Mouse (Mus musculus) testis, adult 2 months (tissue): ENCODE measurements at regions not wholly inside any gene's neighbourhood (a gene's known extent, or its start where the extent isn't known, plus 50 kb on each side); places are given as distances from the start of the nearest gene placed in this dataset.

ENCODE experiments used
- H3K27ac ChIP-seq: fragments of 200-500 bp; 2 replicates; pipeline ENCODE4 v1.5.1; 2012; ENCODE audit warnings: low read depth, low read length; ENCODE audit not compliant: control insufficient read depth, insufficient read depth
- H3K27me3 ChIP-seq: fragments of 200-500 bp; 2 replicates; pipeline ENCODE4 v1.6.1; 2012; ENCODE audit warnings: mild to moderate bottlenecking, low read length, moderate library complexity; ENCODE audit not compliant: control insufficient read depth, insufficient read depth
- H3K36me3 ChIP-seq: fragments of 200-500 bp; 2 replicates; pipeline ENCODE4 v1.6.1; 2012; ENCODE audit warnings: mild to moderate bottlenecking, low read length; ENCODE audit not compliant: control insufficient read depth, insufficient read depth
- H3K4me1 ChIP-seq: fragments of 200-500 bp; 2 replicates; pipeline ENCODE4 v1.6.1; 2012; ENCODE audit warnings: low read length; ENCODE audit not compliant: control insufficient read depth, insufficient read depth
- H3K4me3 ChIP-seq: fragments of 200-500 bp; 2 replicates; pipeline ENCODE4 v1.5.1; 2012; ENCODE audit warnings: low read depth, mild to moderate bottlenecking, low read length, moderate library complexity, mixed read lengths; ENCODE audit not compliant: control insufficient read depth
- CTCF ChIP-seq: fragments of 200-500 bp; IDR thresholded peaks from 2 replicates; pipeline ENCODE4 v1.5.1; 2012; ENCODE audit warnings: low read depth, mild to moderate bottlenecking, inconsistent platforms, low read length, moderate library complexity; ENCODE audit not compliant: control insufficient read depth, insufficient read depth, insufficient replicate concordance
- POLR2A ChIP-seq: fragments of 200-500 bp; IDR thresholded peaks from 2 replicates; pipeline ENCODE4 v1.6.1; 2012; ENCODE audit warnings: low read depth, mild to moderate bottlenecking, inconsistent platforms, low read length, moderate library complexity; ENCODE audit not compliant: control insufficient read depth

- Histone ChIP-seq H3K27me3 (no peaks in the 10 kb centered on the region), H3K4me1 (no peaks in the 10 kb centered on the region), H3K27ac (no peak overlapping the region), H3K36me3 (no peaks in the 10 kb centered on the region), H3K4me3 (no peak overlapping the region)
- TF ChIP-seq POLR2A (no peak), CTCF (no peak)
These were observed 516.7 kb upstream of the Mgmt start for GRCm38 (mm10) chr7:136377742-136378141.

GRCm38 (mm10) chr7:136378321-136378720 lies 516.1 kb upstream of the Mgmt start:
- H3K4me1 ChIP-seq, result no peaks in the 10 kb centered on the region
- no peak overlapping the region for H3K4me3 ChIP-seq
- H3K27ac ChIP-seq, result no peak overlapping the region
- TF ChIP-seq CTCF (no peak), POLR2A (no peak)
- no peaks in the 10 kb centered on the region for H3K36me3 ChIP-seq
- no peaks in the 10 kb centered on the region for H3K27me3 ChIP-seq

GRCm38 (mm10) chr7:136379319-136379718 lies 515.1 kb upstream of the Mgmt start:
- no peak overlapping the region for H3K4me3 ChIP-seq
- no peaks in the 10 kb centered on the region for H3K27me3 ChIP-seq
- no peak for TF ChIP-seq POLR2A
- TF ChIP-seq CTCF, result no peak
- H3K36me3 ChIP-seq, result no peaks in the 10 kb centered on the region
- H3K27ac ChIP-seq, result no peak overlapping the region
- no peaks in the 10 kb centered on the region for H3K4me1 ChIP-seq

DNA sequence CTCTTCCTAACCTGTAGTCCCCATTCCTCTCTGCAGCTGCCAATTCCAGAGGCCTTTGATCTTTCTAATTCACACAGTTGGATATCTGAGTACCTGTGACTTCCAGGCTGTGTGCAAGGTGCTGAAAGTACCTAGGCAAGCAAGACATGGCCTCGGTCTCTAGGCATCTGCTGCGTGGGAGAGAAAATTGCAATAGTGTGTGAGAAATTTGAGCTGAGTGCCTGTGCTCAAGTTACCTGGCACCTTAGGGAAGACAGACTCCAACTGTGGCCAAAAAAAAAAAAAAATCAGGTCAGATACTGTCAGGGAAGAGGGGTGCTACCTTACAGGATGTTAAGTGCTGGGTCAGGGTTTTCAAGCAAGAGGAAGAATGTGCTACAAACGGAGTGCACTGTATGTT lies 514.7 kb upstream of the Mgmt start:
- Histone ChIP-seq H3K36me3 (no peaks in the 10 kb centered on the region), H3K27ac (no peak overlapping the region), H3K4me1 (no peaks in the 10 kb centered on the region), H3K27me3 (no peaks in the 10 kb centered on the region), H3K4me3 (no peak overlapping the region)
- TF ChIP-seq POLR2A, result no peak
- no peak for TF ChIP-seq CTCF

GRCm38 (mm10) chr7:136383296-136383695 lies 511.1 kb upstream of the Mgmt start:
- H3K4me1 ChIP-seq, result no peaks in the 10 kb centered on the region

DNA sequence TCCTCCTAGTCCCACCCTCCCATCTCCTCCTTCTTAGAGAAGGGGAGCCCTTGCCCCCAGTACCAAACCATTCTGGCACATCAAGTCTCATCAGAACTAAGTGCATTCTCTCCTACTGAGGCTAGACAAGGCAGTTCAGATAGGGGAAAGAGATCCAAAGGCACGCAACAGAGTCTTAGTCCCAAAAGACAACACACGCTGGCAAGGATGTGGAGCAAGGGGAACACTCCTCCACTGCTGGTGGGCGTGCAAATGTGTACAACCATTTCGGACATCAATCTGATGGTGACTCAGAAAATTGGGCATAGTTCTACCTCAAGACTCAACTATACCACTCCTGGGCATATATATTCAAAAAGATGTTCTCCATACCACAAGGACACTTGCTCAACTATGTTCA lies 506.7 kb upstream of the Mgmt start:
- H3K4me1 ChIP-seq, result no peaks in the 10 kb centered on the region
- H3K36me3 ChIP-seq, result no peaks in the 10 kb centered on the region
- no peak overlapping the region for H3K4me3 ChIP-seq
- no peaks in the 10 kb centered on the region for H3K27me3 ChIP-seq
- H3K27ac ChIP-seq, result no peak overlapping the region
- no peak for TF ChIP-seq POLR2A
- no peak for TF ChIP-seq CTCF

More at GRCm38 (mm10) chr7:136383296-136383695, 511.1 kb upstream of the Mgmt start:
- TF ChIP-seq POLR2A (no peak), CTCF (no peak)
- H3K36me3 ChIP-seq, result no peaks in the 10 kb centered on the region
- H3K4me3 ChIP-seq, result no peak overlapping the region
- H3K27ac ChIP-seq, result no peak overlapping the region
- no peaks in the 10 kb centered on the region for H3K27me3 ChIP-seq

- H3K27ac ChIP-seq, result no peak overlapping the region
- no peak overlapping the region for H3K4me3 ChIP-seq
- no peaks in the 10 kb centered on the region for H3K27me3 ChIP-seq
- H3K4me1 ChIP-seq, result no peaks in the 10 kb centered on the region
- no peaks in the 10 kb centered on the region for H3K36me3 ChIP-seq
- TF ChIP-seq POLR2A, result no peak
- TF ChIP-seq CTCF, result no peak
These were observed 504.3 kb upstream of the Mgmt start for GRCm38 (mm10) chr7:136390066-136390465.

- no peaks in the 10 kb centered on the region for H3K4me1 ChIP-seq
- H3K4me3 ChIP-seq, result no peak overlapping the region
- TF ChIP-seq POLR2A (no peak), CTCF (no peak)
- H3K36me3 ChIP-seq, result no peaks in the 10 kb centered on the region
- no peak overlapping the region for H3K27ac ChIP-seq
- no peaks in the 10 kb centered on the region for H3K27me3 ChIP-seq
These were observed 501.0 kb upstream of the Mgmt start for GRCm38 (mm10) chr7:136393454-136393853.
